Mouse (Mus musculus) olfactory bulb, adult 2 months (tissue): ENCODE measurements at regions not wholly inside any gene's neighbourhood (a gene's known extent, or its start where the extent isn't known, plus 50 kb on each side); places are given as distances from the start of the nearest gene placed in this dataset.

ENCODE experiments used
- CTCF ChIP-seq: fragments of 200-500 bp; IDR thresholded peaks from 2 replicates; pipeline ENCODE4 v1.5.1; 2012; ENCODE audit warnings: low read depth, mild to moderate bottlenecking, low read length, moderate library complexity; ENCODE audit not compliant: insufficient read depth
- POLR2A ChIP-seq: fragments of 200-500 bp; IDR thresholded peaks from 2 replicates; pipeline ENCODE4 v1.6.1; 2012; ENCODE audit warnings: mild to moderate bottlenecking, low read depth, low read length, moderate library complexity; ENCODE audit not compliant: insufficient read depth

GRCm38 (mm10) chr8:64319220-64319820 lies 113.2 kb upstream of the Tll1 start:
- TF ChIP-seq CTCF: no peak
- no peak for TF ChIP-seq POLR2A
